In genomic region chr17:87640272-87640671, GRCm38 (mm10) we compare ENCODE assay signal across 18 mouse cellular contexts. TPM values are rescaled to one million over a fixed set of nuclear protein-coding genes. Genes with fewer than 3 reads are reported as not detected.
DNase-seq lines count a peak whose midpoint lies in the region; ATAC-seq and TF ChIP-seq lines count a peak whose summit lies in the region.
"Had no signal": no experiment of that assay in that cellular context is flagged by ENCODE, and none has a peak within 500 bp of the region (broad histone marks: within the 10 kb centered on the region; RNA-seq: fewer than 3 reads in every experiment).

No protein-coding gene starts in this region.

- H3K27ac ChIP-seq in testis, adult 2 months (ENCODE audit: control insufficient read depth, insufficient read depth, low read depth, low read length): peak overlapping the region; percentile 18; the same call in 1 of the 2 replicates
- peak overlapping the region; percentile 50 for H3K27ac ChIP-seq in small intestine, adult 2 months (ENCODE audit: insufficient read depth, low read depth, low read length)
- H3K27ac ChIP-seq: embryonic facial prominence, embryonic 10.5 days; heart, embryonic 15.5 days; hindbrain, embryonic 13.5 days; hindbrain, postnatal 0 days had no signal

- no peak for DNase-seq in testis, postnatal 10 days (ENCODE audit: low spot score)
- DNase-seq in brain, embryonic 14.5 days (ENCODE audit: low read depth): peak; percentile 20
- DNase-seq: adrenal gland, postnatal 14 days; gastrocnemius, postnatal 10 days; heart, adult 18-20 months; heart, postnatal 14 days had no signal

- no peaks in the 10 kb centered on the region for H3K36me3 ChIP-seq in testis, adult 2 months (ENCODE audit: control insufficient read depth, insufficient read depth, low read length)
- peaks cover 63% of the 10 kb centered on the region for H3K36me3 ChIP-seq in small intestine, adult 2 months (ENCODE audit: control insufficient read depth, insufficient read depth, low read length)
- H3K36me3 ChIP-seq: G1E; heart, embryonic 15.5 days; hindbrain, embryonic 13.5 days had no signal

- H3K27me3 ChIP-seq in testis, adult 2 months (ENCODE audit: control insufficient read depth, insufficient read depth, low read length): peaks cover 2% of the 10 kb centered on the region; the same call in 1 of the 2 replicates
- no peaks in the 10 kb centered on the region for H3K27me3 ChIP-seq in small intestine, adult 2 months (ENCODE audit: control insufficient read depth, insufficient read depth, low read length)

- no peak for ATAC-seq in frontal cortex, adult (ENCODE audit: low TSS enrichment)
- ATAC-seq in megakaryocyte progenitor cell, adult 5-6 weeks (replicated peaks; ENCODE audit: poor library complexity): no peak
- ATAC-seq: activated CD4-positive, CD25-positive, alpha-beta regulatory T cell, adult 4 months; forebrain, embryonic 14.5 days; hindbrain, postnatal 0 days had no signal

- no peak for TF ChIP-seq POLR2A in testis, adult 2 months (IDR thresholded peaks at IDR 0.05; ENCODE audit: control insufficient read depth, low read depth, low read length)
- TF ChIP-seq POLR2A in brain, embryonic 14.5 days (IDR thresholded peaks at IDR 0.05; ENCODE audit: borderline replicate concordance, extremely low read depth, insufficient read depth, insufficient read length, poor library complexity, severe bottlenecking): no peak
- TF ChIP-seq POLR2A in small intestine, adult 2 months (IDR thresholded peaks at IDR 0.05; ENCODE audit: low read depth, low read length): no peak

- peak overlapping the region; percentile 65 for H3K4me3 ChIP-seq in testis, adult 2 months (ENCODE audit: control insufficient read depth, low read depth, low read length)
- peak overlapping the region; percentile 89 for H3K4me3 ChIP-seq in small intestine, adult 2 months (ENCODE audit: low read depth, low read length)
- H3K4me3 ChIP-seq: embryonic facial prominence, embryonic 10.5 days; heart, embryonic 15.5 days; hindbrain, embryonic 13.5 days had no signal

- TF ChIP-seq CTCF in testis, adult 2 months (IDR thresholded peaks at IDR 0.05; ENCODE audit: control insufficient read depth, insufficient read depth, insufficient replicate concordance, low read depth, low read length): no peak
- no peak for TF ChIP-seq CTCF in brain, embryonic 14.5 days (IDR thresholded peaks at IDR 0.05; ENCODE audit: borderline replicate concordance, extremely low read depth, insufficient read depth, insufficient read length)
- no peak for TF ChIP-seq CTCF in small intestine, adult 2 months (IDR thresholded peaks at IDR 0.05; ENCODE audit: extremely low read depth, insufficient read length, insufficient replicate concordance, low read depth, low read length)

- peaks cover 9% of the 10 kb centered on the region for H3K4me1 ChIP-seq in testis, adult 2 months (ENCODE audit: control insufficient read depth, insufficient read depth, low read length)
- peaks cover 2% of the 10 kb centered on the region; the same call in 1 of the 2 replicates for H3K4me1 ChIP-seq in small intestine, adult 2 months (ENCODE audit: control insufficient read depth, insufficient read depth, insufficient read length, low read length)

- 37% methylated on average over 27 of the region's 27 CpGs for WGBS in small intestine, adult 2 months

RNA-seq across cellular contexts. Expression of gene Epcam, which starts 4.5 kb away (rescaled TPM):
- polyA plus RNA-seq in testis, adult 2 months (2012; rRNA removed): 17.8 and 20.2 TPM in 2 replicates
- 4.0 and 4.3 TPM in 2 replicates for polyA plus RNA-seq in brain, embryonic 14.5 days (2012; rRNA removed)
- 511 and 1,756 TPM in 2 replicates for polyA plus RNA-seq in small intestine, adult 2 months (2012; rRNA removed)
- total RNA-seq in megakaryocyte progenitor cell, adult 5-6 weeks (2015): not detected in 2 replicates
- 0.34 TPM in 1 of 2 replicates, not detected in the other for total RNA-seq in megakaryocyte progenitor cell, adult 5-6 weeks (2017)
- total RNA-seq: adrenal gland, adult 18-20 months; G1E; gastrocnemius, postnatal 10 days had no signal
- polyA plus RNA-seq: G1E had no signal

RNA-seq across cellular contexts. Expression of gene Msh2, which starts 31.9 kb away (rescaled TPM):
- polyA plus RNA-seq in testis, adult 2 months (2012; rRNA removed): 3.0 and 4.0 TPM in 2 replicates
- polyA plus RNA-seq in brain, embryonic 14.5 days (2012; rRNA removed): 38.3 and 39.1 TPM in 2 replicates
- 1.4 and 2.5 TPM in 2 replicates for polyA plus RNA-seq in small intestine, adult 2 months (2012; rRNA removed)
- total RNA-seq in megakaryocyte progenitor cell, adult 5-6 weeks (2015): 35.3 and 46.8 TPM in 2 replicates
- 75.0 and 95.0 TPM in 2 replicates for total RNA-seq in megakaryocyte progenitor cell, adult 5-6 weeks (2017)

Comparison
In these comparisons a context has a peak if more than half of its experiments do, and no peak if none do; other contexts are left out.
1. RNA of gene Epcam, which starts 4.5 kb away (polyA plus RNA-seq): 511 to 1,756 TPM in small intestine, adult 2 months; 17.8 to 20.2 TPM in testis, adult 2 months and 4.0 to 4.3 TPM in brain, embryonic 14.5 days; every median in the first group is over 10 times any median in the second.